Mouse (Mus musculus) MEL (cell line): ENCODE results near the gene Gm17720. TPM values are rescaled to one million over a fixed set of nuclear protein-coding genes. Genes with fewer than 3 reads are reported as not detected.

Source experiments
- DNase-seq: peaks from one replicate; pipeline ENCODE4 v3.0.0; 2011; ENCODE audit warnings: low read depth, low spot score
- H3K27ac ChIP-seq: 2 replicates; pipeline ENCODE4 v1.5.1; 2012; ENCODE audit warnings: low read depth, mild to moderate bottlenecking, control low read depth, low read length, moderate library complexity; ENCODE audit not compliant: control insufficient read depth
- H3K27me3 ChIP-seq, 2 experiments: fragments of 150-350 bp in 1 of 2; sonication (generic) in 1 of 2; 2 replicates each; pipeline ENCODE4 v1.6.1; 2012; ENCODE audit warnings: low read length in 2 of 2, mild to moderate bottlenecking in 2 of 2, improper control_type of control experiment in 1 of 2, moderate library complexity in 1 of 2; ENCODE audit not compliant: insufficient read depth in 2 of 2, control insufficient read depth in 1 of 2
- H3K36me3 ChIP-seq, 2 experiments: 2 replicates each; pipeline ENCODE4 v1.6.1; 2012 to 2014; ENCODE audit warnings: low read length in 2 of 2, improper control_type of control experiment in 1 of 2, inconsistent platforms in 1 of 2, mild to moderate bottlenecking in 1 of 2; ENCODE audit not compliant: insufficient read depth in 2 of 2, control insufficient read depth in 1 of 2
- H3K4me1 ChIP-seq, 2 experiments: fragments of 150-350 bp in 1 of 2; sonication (generic) in 1 of 2; 2 replicates each; pipeline ENCODE4 v1.6.1; 2012; ENCODE audit warnings: low read length in 2 of 2, improper control_type of control experiment in 1 of 2, mild to moderate bottlenecking in 1 of 2; ENCODE audit not compliant: insufficient read depth in 2 of 2, control insufficient read depth in 1 of 2
- H3K4me3 ChIP-seq, 2 experiments: fragments of 150-350 bp in 1 of 2; sonication (generic) in 1 of 2; 2 replicates each; pipeline ENCODE4 v1.5.1; 2012; ENCODE audit warnings: low read depth in 2 of 2, low read length in 2 of 2, mild to moderate bottlenecking in 2 of 2, moderate library complexity in 2 of 2, control low read depth in 1 of 2, improper control_type of control experiment in 1 of 2; ENCODE audit not compliant: control insufficient read depth in 1 of 2, insufficient read depth in 1 of 2
- H3K79me2 ChIP-seq: 2 replicates; pipeline ENCODE4 v1.6.1; 2012; ENCODE audit warnings: mild to moderate bottlenecking, low read length, moderate library complexity; ENCODE audit not compliant: control insufficient read depth, poor library complexity, insufficient read depth
- H3K9ac ChIP-seq: 2 replicates; pipeline ENCODE4 v1.6.1; 2012; ENCODE audit warnings: low read depth, mild to moderate bottlenecking, control low read depth, low read length, moderate library complexity; ENCODE audit not compliant: control insufficient read depth, poor library complexity, severe bottlenecking
- H3K9me3 ChIP-seq: fragments of 150-350 bp; sonication (generic); replicated peaks from 2 replicates; pipeline ENCODE4 v1.6.1; 2012; ENCODE audit warnings: mild to moderate bottlenecking, low read length, improper control_type of control experiment, moderate library complexity; ENCODE audit not compliant: insufficient read depth
- BHLHE40 ChIP-seq: IDR thresholded peaks from 2 replicates; pipeline ENCODE4 v1.6.1; 2012; ENCODE audit warnings: low read depth, mild to moderate bottlenecking, inconsistent platforms, low read length, improper control_type of control experiment, borderline replicate concordance
- CHD2 ChIP-seq: IDR thresholded peaks from 2 replicates; pipeline ENCODE4 v1.6.1; 2011; ENCODE audit warnings: low read length, improper control_type of control experiment
- E2F4 ChIP-seq: IDR thresholded peaks from 2 replicates; pipeline ENCODE4 v1.6.1; 2011; ENCODE audit warnings: low read depth, low read length, improper control_type of control experiment, borderline replicate concordance
- ETS1 ChIP-seq: IDR thresholded peaks from 2 replicates; pipeline ENCODE4 v1.6.1; 2012; ENCODE audit warnings: low read depth, mild to moderate bottlenecking, inconsistent platforms, low read length, improper control_type of control experiment, moderate library complexity
- JUND ChIP-seq: IDR thresholded peaks from 2 replicates; pipeline ENCODE4 v1.6.1; 2011; ENCODE audit warnings: low read depth, mild to moderate bottlenecking, improper control_type of control experiment, low read length
- KAT2A ChIP-seq: conservative IDR thresholded peaks from 2 replicates; pipeline ENCODE4 v1.6.1; 2012; ENCODE audit warnings: low read depth, low read length, improper control_type of control experiment, inconsistent platforms
- MAFK ChIP-seq: IDR thresholded peaks from 2 replicates; pipeline ENCODE4 v1.6.1; 2011; ENCODE audit warnings: low read depth, mild to moderate bottlenecking, low read length, improper control_type of control experiment, borderline replicate concordance
- MAX ChIP-seq: IDR thresholded peaks from 2 replicates; pipeline ENCODE4 v1.6.1; 2011; ENCODE audit warnings: low read length, improper control_type of control experiment
- MAZ ChIP-seq: IDR thresholded peaks from 2 replicates; pipeline ENCODE4 v1.6.1; 2012; ENCODE audit warnings: low read depth, mild to moderate bottlenecking, inconsistent platforms, low read length, improper control_type of control experiment
- MYB ChIP-seq: IDR thresholded peaks from 2 replicates; pipeline ENCODE4 v1.6.1; 2011; ENCODE audit warnings: mild to moderate bottlenecking, low read depth, low read length, improper control_type of control experiment
- MYC ChIP-seq: IDR thresholded peaks from 2 replicates; pipeline ENCODE4 v1.6.1; 2011; ENCODE audit warnings: low read depth, mild to moderate bottlenecking, low read length, improper control_type of control experiment, moderate library complexity
- NRF1 ChIP-seq: IDR thresholded peaks from 2 replicates; pipeline ENCODE4 v1.6.1; 2014; ENCODE audit warnings: low read depth, mild to moderate bottlenecking, inconsistent platforms, low read length, improper control_type of control experiment, moderate library complexity; ENCODE audit not compliant: poor library complexity, insufficient read depth, severe bottlenecking
- POLR2A ChIP-seq, 2 experiments: IDR thresholded peaks; 2 replicates each; pipeline ENCODE4 v1.6.1; 2011 to 2012; ENCODE audit warnings: low read length in 2 of 2, mild to moderate bottlenecking in 2 of 2, control low read depth in 1 of 2, improper control_type of control experiment in 1 of 2, low read depth in 1 of 2, moderate library complexity in 1 of 2; ENCODE audit not compliant: control insufficient read depth in 1 of 2, insufficient read depth in 1 of 2, poor library complexity in 1 of 2
- POLR2AphosphoS2 ChIP-seq: IDR thresholded peaks from 2 replicates; pipeline ENCODE4 v1.6.1; 2011; ENCODE audit warnings: low read length, improper control_type of control experiment
- SIN3A ChIP-seq: IDR thresholded peaks from 2 replicates; pipeline ENCODE4 v1.6.1; 2012; ENCODE audit warnings: low read length, improper control_type of control experiment, inconsistent platforms
- TAL1 ChIP-seq: IDR thresholded peaks from 2 replicates; pipeline ENCODE4 v1.6.1; 2012; ENCODE audit warnings: mild to moderate bottlenecking, inconsistent platforms, low read length, moderate library complexity, mixed read lengths
- TBP ChIP-seq: IDR thresholded peaks from 2 replicates; pipeline ENCODE4 v1.8.0; 2011; ENCODE audit warnings: low read depth, low read length, improper control_type of control experiment
- USF2 ChIP-seq, 2 experiments: IDR thresholded peaks; 2 replicates each; pipeline ENCODE4 v1.6.1; 2011 to 2012; ENCODE audit warnings: improper control_type of control experiment in 2 of 2, low read length in 2 of 2, borderline replicate concordance in 1 of 2, inconsistent platforms in 1 of 2, low read depth in 1 of 2, mild to moderate bottlenecking in 1 of 2; ENCODE audit not compliant: insufficient read depth in 1 of 2
- ZC3H11A ChIP-seq: IDR thresholded peaks from 2 replicates; pipeline ENCODE4 v1.6.1; 2012; ENCODE audit warnings: low read depth, mild to moderate bottlenecking, inconsistent platforms, low read length, improper control_type of control experiment
- ZKSCAN1 ChIP-seq: IDR thresholded peaks from 2 replicates; pipeline ENCODE4 v1.6.1; 2012; ENCODE audit warnings: low read depth, mild to moderate bottlenecking, inconsistent platforms, low read length, improper control_type of control experiment, moderate library complexity
- ZMIZ1 ChIP-seq: IDR thresholded peaks from 2 replicates; pipeline ENCODE4 v1.6.1; 2012; ENCODE audit warnings: low read depth, mild to moderate bottlenecking, inconsistent platforms, low read length, improper control_type of control experiment, moderate library complexity
- polyA plus RNA-seq, 2 experiments: library from polyadenylated mRNA; stranded (reverse) in 1 of 2; unstranded in 1 of 2; fragments of >175 nt in 1 of 2; fragments of >200 nt in 1 of 2; gene quantifications; 2 replicates each; pipeline versions ENCODE4 v1.2.1 to v1.2.4; 2012; ENCODE audit warnings: low replicate concordance in 2 of 2, low read depth in 1 of 2; ENCODE audit not compliant: insufficient read length in 2 of 2, insufficient read depth in 1 of 2, missing spikeins in 1 of 2
- total RNA-seq: library from RNA; depleted of rRNA; stranded (reverse); fragments of 300-350 nt; gene quantifications from 2 replicates; pipeline ENCODE4 v1.2.3, GENCODE M21; 2012

The Gm17720 gene
- total and polyA plus RNA-seq, 3 experiments = not detected

- no peak overlapping the region for H3K4me3 ChIP-seq
- H3K36me3 ChIP-seq = no peaks in the 10 kb centered on the region
- H3K9me3 ChIP-seq = no peaks in the 10 kb centered on the region
- H3K27ac ChIP-seq = no peak overlapping the region
- TF ChIP-seq ZMIZ1 (no peak), CHD2 (no peak), ZKSCAN1 (no peak), ETS1 (no peak), TAL1 (no peak), KAT2A (no peak), JUND (no peak), E2F4 (no peak), MYB (no peak), MYC (no peak), MAFK (no peak), POLR2AphosphoS2 (no peak), USF2 (IDR thresholded peaks at IDR 0.05; ENCODE audit: borderline replicate concordance in 1 of 2, insufficient read depth in 1 of 2, low read depth in 1 of 2, low read length in 2 of 2) (no peak), NRF1 (no peak), BHLHE40 (no peak), MAZ (no peak), SIN3A (no peak), TBP (no peak), POLR2A (IDR thresholded peaks at IDR 0.05; ENCODE audit: control insufficient read depth in 1 of 2, insufficient read depth in 1 of 2, low read depth in 1 of 2, low read length in 2 of 2, poor library complexity in 1 of 2) (no peak), ZC3H11A (no peak)
- no peaks in the 10 kb centered on the region for H3K4me1 ChIP-seq
- no peak for DNase-seq
- H3K27me3 ChIP-seq = no peaks in the 10 kb centered on the region
- no peaks in the 10 kb centered on the region for H3K79me2 ChIP-seq
- no peak overlapping the region for H3K9ac ChIP-seq
Measured at GRCm38 (mm10) chr8:110064606-110065365, 37.8 kb downstream of the Gm17720 start.

- no peak for TF ChIP-seq MAX
- TF ChIP-seq ETS1 = no peak
- TF ChIP-seq TBP = no peak
- no peak overlapping the region for H3K9ac ChIP-seq
- H3K36me3 ChIP-seq = no peaks in the 10 kb centered on the region
- H3K79me2 ChIP-seq = no peaks in the 10 kb centered on the region
- no peaks in the 10 kb centered on the region for H3K4me1 ChIP-seq
- H3K27me3 ChIP-seq = no peaks in the 10 kb centered on the region
- H3K9me3 ChIP-seq = no peaks in the 10 kb centered on the region
- DNase-seq = no peak
- H3K4me3 ChIP-seq = no peak overlapping the region
- no peak overlapping the region for H3K27ac ChIP-seq
Measured at GRCm38 (mm10) chr8:110064161-110064560, 38.4 kb downstream of the Gm17720 start.
